Mouse (Mus musculus) heart, adult 18-20 months (tissue): ENCODE data around the gene Shroom3. TPM values are rescaled to one million over a fixed set of nuclear protein-coding genes. Genes with fewer than 3 reads are reported as not detected.
A peak's percentile ranks its signal among the peaks of the same experiment; 100 is the strongest.

Experiments
- DNase-seq, 2 experiments: peaks; one replicate each; pipeline ENCODE4 v3.0.0; 2021 to 2022; ENCODE audit warnings: mixed read lengths in 1 of 2
- long read RNA-seq, 2 experiments: library from polyadenylated mRNA; stranded (forward); transcript quantifications; one replicate each; pipeline ENCODE4 v2.0.0; 2021
- total RNA-seq, 2 experiments: library from RNA; stranded (reverse); gene quantifications; 2 replicates each; pipeline ENCODE4 v1.2.3; 2021

The Shroom3 gene
- total RNA-seq: 10 to 100 TPM; 26.3 to 30.0 TPM
- long read RNA-seq, experiment 1, partial matches to known transcripts: 7 of 7 reads
- long read RNA-seq, experiment 1, other reads (novel, unspliced or antisense): 0 of 7 reads
- long read RNA-seq, experiment 2, partial matches to known transcripts: 3 of 3 reads
- long read RNA-seq, experiment 2, other reads (novel, unspliced or antisense): 0 of 3 reads

- DNase-seq: peak; percentile 23 to 38
Observed at GRCm38 (mm10) chr5:92683351-92683807, at the start of gene Shroom3. TSS of gene Shroom3 (plus strand) at chr5:92683435.

- no peak for DNase-seq
Observed at GRCm38 (mm10) chr5:92633526-92633925, 49.7 kb upstream of the Shroom3 start.

GRCm38 (mm10) chr5:92634916-92635315 is 48.3 kb upstream of the Shroom3 start:
- no peak for DNase-seq

DNA sequence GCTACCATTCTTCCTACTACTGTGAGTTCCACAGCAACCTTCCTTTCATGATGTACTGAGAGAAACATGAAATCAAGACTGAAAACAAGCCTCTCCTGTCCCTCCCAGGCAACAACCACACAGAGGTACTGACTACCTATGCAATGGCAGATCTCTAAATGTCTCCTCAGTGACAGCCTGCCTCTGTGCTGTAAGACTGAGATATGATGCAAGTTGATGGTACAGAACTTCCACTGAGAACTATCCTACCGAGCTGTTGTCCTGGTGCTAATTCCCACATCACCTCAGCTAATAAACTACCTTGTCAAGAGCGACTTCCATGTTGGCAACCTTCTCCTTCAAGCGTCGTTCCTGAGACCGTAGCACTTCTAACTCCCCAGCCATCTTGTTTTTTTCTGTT is 47.3 kb upstream of the Shroom3 start:
- no peak for DNase-seq

DNA sequence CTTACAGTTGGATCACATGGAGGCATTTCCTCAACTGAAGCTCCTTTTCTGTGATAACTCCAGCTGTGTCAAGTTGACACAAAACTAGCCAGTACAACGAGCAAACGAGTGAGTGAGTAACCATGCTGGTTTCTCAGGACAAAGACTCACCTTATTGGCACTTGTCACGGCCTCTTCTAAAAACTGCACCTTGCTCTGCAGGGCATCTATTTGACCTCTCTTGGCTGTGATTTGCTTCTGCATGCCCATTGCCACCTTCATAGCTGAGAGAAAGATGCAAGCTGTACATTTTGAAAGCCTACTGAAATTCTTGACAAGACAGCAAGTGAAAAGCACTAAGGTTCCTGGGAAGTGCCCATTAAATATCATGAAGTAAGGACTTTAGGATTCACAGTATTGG is 42.4 kb upstream of the Shroom3 start:
- no peak for DNase-seq

DNA sequence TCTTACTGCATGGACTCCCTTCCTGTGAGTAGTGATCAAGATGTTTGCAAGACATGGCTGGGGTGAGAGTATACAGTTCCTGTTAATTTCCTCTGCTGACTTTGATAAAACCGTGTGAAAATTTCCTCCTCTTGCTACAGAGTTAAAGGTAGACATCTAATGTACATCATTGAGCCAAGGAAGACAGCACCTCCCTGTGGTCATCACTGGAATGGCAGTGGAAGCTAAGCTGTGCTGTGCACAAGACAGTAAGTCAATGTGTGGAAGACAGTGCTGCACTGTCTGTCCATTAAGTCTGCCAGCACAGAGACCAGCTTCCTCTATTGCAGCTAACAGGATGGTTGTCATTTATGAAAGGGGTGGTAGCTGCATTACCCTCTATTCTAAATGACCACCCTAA is 27.0 kb upstream of the Shroom3 start:
- DNase-seq: peak; percentile 48 to 82

DNA sequence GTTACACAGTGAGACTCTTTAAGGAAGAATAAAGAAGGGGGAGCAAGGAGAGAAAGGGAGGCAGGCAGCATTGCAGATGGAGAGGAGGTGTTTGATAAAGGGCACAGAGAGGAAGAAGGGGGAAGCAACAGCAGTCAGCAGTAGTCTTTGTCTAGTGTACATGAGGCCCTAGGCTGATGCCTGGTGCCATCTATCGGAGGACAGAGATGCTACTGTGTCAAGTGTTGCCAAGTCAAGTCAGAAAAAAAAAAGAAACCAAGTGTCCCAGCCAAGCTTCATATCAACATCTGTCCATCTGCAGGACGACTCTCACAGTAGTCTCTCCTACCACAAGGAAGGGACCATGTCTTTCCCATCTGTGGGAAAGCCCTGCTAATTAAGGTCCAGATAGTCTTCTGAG is 18.9 kb upstream of the Shroom3 start:
- DNase-seq: no peak

DNA sequence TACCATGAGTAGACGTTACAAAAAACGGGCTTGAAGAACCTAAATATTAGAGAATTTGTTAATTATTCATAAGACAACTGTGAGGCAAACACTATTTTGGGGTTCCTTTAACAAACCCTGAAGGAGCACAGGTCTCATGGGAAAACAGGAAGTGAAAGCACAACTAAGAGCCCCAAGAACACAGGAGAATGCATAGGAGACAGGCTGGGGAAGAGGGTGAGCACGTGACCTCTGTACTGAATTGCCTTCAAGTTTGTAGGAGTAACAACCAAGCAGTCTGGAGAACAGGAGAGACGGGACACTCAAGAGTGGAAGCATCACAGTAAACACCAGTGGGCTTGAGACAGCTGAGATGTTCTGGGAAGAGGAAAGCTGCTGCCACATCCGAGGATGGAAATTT is 16.4 kb upstream of the Shroom3 start:
- no peak for DNase-seq

DNA sequence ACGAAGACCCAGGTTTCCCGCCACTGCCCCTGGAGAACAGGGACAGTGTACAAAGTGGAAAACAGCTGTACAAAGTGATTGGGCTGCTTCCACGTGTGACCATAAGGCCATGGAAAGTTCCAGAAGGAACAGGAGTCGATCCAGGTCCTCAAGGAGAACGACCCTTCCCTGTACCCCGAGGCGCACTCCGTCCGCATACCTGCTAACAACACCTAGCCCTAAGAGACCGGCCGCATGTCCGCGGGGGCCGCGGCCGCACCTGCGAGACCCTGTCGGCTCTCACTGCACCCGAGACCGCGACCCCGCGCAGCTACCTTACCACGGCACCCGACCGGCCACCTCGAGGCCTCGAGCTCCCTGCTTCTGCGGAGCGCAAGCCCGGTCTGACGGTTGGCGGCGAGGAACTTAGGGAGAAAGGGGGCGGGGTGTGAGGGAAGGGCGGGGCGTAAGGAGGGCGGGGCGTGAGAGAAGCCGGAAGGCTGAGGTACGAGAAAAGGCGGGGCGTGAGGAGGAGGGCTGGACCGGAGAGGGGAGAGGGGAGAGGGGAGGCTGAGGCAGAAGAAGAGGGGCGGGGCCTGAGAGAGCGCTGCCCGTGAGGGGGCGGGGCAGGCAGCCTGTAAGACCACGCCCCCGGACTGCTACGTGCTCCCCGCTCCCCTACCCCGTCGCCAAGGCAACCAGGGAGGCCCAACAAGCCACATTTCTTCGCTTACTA is 8.2 kb upstream of the Shroom3 start, which contains the start of gene Ccdc158:
Ccdc158 (minus strand) TSS at position 413 of the 715 bp plus-strand sequence.
- peak; percentile 41 to 45 for DNase-seq

DNA sequence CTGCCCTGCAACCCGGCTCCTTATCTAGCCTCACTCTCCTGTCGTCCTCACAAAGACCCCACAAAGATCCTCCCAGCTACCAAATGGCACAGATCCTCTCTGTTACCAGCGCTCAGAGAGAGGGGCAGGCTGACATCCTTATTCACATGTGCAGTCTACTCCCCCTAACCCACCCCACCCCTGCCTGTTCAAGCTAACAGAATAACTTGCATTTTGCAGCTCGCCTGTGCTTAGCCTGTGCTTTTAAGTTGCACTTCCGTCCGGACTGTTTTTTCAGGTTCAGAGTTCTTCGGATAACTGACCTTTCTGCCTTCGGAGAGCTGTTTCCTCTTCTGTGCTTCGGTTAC is 7.7 kb upstream of the Shroom3 start:
- no peak for DNase-seq

DNA sequence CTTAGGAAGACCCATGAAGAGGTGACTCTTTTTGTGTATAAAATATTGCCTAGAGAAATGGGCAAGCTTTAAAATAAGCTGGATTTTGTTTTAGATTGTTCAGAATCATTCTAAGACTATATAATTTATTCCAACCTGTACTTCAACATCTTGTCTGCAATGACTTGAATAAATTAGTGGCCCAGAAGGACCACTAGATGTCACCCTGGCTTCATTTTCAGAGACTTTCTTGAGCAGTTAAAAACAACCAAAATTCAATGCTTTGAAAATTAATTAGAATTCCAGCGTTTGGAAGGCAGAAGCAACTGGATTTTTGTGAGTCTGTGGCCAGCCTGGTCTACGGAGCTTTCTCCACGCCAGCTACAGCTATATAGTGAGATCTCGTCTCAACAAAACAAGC is 3.8 kb upstream of the Shroom3 start:
- peak; percentile 29 to 47 for DNase-seq

DNA sequence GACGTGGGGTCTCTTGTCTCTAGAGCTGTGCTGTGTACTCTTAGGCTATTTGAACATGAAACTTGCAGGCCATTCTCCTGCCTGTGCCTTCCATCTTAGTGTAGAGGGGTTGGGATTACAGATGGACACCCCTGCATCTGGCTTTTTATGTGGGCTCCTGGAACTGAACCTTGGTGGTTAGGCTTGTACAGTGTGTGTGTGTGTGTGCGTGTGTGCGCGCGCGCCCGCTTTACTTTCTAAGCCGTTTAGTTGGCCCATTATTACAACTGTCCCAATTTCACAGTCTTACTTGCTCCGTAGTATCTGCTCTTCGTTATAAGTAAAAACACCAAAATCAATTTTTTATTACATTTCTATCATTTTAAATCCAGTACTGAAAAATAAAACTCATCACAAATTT is 1.4 kb upstream of the Shroom3 start:
- DNase-seq: no peak

DNA sequence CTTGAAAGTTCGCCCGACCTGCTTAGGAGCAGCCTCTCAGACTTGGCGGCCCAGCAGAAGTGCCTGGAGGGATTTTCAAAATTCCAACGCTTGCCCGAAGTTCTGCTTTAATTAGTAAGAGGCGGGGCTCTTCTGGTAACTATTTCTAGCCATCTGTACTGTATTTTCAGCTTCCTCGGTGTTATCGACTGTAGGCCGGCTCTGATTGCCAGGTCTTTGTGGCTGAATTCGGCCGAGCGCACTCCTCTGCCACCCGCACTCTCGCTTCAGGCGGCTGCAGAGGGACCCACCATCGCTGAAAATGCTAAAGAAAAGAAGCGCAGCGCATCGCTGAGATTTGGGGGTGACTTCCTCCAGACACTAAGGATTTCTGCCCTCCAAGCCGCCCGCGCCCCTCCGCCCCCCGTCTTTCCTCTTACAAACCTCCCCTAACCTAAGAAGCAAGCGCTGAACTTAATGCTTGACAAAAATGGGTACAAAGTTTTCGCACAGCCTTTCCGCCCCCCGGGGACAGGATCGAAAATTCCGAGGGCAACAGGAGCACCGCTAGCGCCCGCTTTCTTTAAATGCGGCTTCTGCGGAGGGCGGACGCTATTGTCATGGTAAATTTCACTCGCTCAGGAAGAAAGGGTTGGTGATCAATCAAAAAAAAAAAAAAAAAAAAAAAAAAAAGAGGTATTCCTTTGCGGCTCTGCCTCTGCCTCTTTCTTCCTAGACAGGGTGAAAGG is 450 bp upstream of the Shroom3 start:
- DNase-seq: peak; percentile 42 to 43

- no peak for DNase-seq
Observed at GRCm38 (mm10) chr5:92683871-92684475, 738 bp downstream of the Shroom3 start.

DNA sequence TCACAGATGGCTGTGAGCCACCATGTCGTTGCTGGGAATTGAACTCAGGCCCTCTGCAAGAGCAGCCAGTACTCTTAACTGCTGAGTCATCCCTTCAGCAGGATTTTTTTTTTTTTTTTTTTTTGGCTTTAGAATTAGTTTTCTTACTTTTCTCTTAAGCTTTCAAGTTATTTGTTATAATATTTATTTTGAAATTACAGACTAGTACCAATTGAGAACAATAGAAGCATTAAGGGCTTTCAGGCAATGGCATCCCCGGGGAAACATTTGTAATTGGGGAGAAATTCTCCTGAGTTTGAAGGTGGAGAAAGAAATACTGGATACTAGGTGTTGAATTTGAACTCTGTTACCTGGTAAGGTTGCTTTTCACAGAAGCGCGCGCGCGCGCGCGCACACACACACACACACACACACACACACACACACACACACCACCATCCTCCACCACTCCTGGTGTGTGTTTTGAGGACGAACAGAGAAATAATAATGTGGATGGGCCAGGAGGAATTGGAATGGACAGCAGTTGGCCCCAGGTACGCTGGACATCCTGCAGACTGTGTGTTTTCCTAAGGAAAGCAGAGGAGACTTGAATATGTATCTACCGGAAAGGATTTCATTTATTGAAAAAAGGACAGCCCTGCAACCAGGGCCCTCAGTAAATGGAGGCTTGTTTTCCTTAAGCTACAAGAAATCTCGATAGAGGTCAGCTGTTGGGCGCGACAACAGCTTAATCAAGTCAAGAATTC is 1.7 kb downstream of the Shroom3 start:
- DNase-seq: no peak

- no peak for DNase-seq
Observed at GRCm38 (mm10) chr5:92688124-92688523, 4.9 kb downstream of the Shroom3 start.

GRCm38 (mm10) chr5:92688569-92688968 is 5.3 kb downstream of the Shroom3 start:
- no peak for DNase-seq

DNA sequence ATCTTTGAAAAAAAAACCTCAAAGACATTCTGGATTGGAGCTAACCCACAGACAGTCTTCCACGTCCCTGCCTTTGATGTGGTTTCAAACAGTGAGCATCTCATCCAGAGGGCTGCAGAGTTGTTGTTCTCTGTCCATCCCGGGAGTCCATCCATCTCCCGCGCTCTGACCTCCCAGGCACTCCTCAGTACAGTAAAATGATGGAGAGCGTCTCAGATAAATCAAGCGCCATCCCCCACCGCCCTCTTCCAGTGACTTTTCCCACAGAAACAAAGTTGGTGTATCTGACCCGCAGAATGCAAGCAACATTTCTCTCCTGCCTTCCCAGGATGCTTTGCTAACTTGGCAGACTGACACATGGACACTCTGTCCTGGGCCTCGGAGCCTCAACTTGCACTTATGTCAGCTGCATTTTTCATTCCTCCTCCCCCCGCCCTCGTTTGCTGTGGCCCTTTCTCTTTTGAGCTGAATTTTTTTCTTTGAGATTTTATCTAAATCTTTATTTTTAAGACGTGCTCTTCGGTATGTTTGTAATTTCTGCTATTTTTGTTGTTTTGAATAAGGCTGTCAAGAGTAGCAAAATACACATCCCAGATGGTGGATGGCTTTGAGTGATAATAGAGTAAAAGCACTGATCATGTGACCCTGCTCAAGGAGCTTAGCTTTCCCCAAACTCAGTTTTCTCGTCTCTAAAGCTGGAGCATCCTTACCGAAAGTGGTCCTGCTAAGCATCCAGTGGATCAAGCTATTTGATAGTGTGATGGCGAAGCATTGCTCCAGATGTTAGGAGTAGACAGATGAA is 9.2 kb downstream of the Shroom3 start:
- DNase-seq: peak; percentile 17 to 26

DNA sequence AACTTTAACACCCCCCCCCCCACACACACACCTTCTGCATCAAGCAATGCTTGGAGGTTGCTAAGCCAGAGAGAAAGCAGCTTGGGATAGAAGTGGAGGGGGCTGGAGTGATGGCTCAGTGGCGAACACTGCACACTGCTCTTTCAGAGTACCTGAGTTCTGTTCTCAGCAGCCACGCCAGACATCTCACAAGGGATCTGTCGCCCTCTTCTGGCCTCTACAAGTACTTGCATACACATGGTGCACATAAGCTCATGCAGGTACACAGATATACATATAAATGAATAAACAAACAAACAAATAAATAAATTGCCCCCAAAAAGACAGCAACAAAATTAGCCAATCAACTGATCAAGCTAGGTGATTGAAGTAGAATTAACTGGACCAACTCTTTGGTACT is 10.5 kb downstream of the Shroom3 start:
- no peak for DNase-seq

GRCm38 (mm10) chr5:92694316-92694995 is 11.2 kb downstream of the Shroom3 start:
- peak; percentile 23 to 28 for DNase-seq
